Mouse (Mus musculus) intestine, embryonic 14.5 days (tissue): ENCODE measurements around the gene Fndc3b. TPM values are rescaled to one million over a fixed set of nuclear protein-coding genes. Genes with fewer than 3 reads are reported as not detected.

Experiments used
- ATAC-seq: fragments of 200-750 bp; cut with Nextera tagmentation; replicated peaks from 2 replicates; pipeline ENCODE4 v1.8.0; 2017; ENCODE audit warnings: low read depth, moderate number of reproducible peaks, moderate TSS enrichment, moderate library complexity; ENCODE audit not compliant: low FRiP score, low TSS enrichment
- DNase-seq: peaks from one replicate; pipeline ENCODE4 v3.0.0-alpha.2; 2018; ENCODE audit warnings: low spot score
- H3K27ac ChIP-seq: fragments of 300-500 bp; sonication (generic); 2 replicates; pipeline ENCODE4 v1.5.1; 2014; ENCODE audit warnings: low read depth, mild to moderate bottlenecking, control low read depth
- H3K27me3 ChIP-seq: fragments of 300-500 bp; sonication (generic); replicated peaks from 2 replicates; pipeline ENCODE4 v1.6.1; 2014; ENCODE audit warnings: low read length, control low read depth; ENCODE audit not compliant: control insufficient read depth, insufficient read depth
- H3K36me3 ChIP-seq: fragments of 300-500 bp; sonication (generic); 2 replicates; pipeline ENCODE4 v1.6.1; 2014; ENCODE audit warnings: low read length, control low read depth; ENCODE audit not compliant: control insufficient read depth, insufficient read depth
- H3K4me1 ChIP-seq: fragments of 300-500 bp; sonication (generic); replicated peaks from 2 replicates; pipeline ENCODE4 v1.6.1; 2014; ENCODE audit warnings: low read length, control low read depth, mixed read lengths; ENCODE audit not compliant: control insufficient read depth, insufficient read depth
- H3K4me2 ChIP-seq: fragments of 300-500 bp; sonication (generic); 2 replicates; pipeline ENCODE4 v1.6.1; 2014; ENCODE audit warnings: low read length
- H3K4me3 ChIP-seq: fragments of 300-500 bp; sonication (generic); 2 replicates; pipeline ENCODE4 v1.5.1; 2014; ENCODE audit warnings: low read depth, low read length, control low read depth, mixed read lengths
- H3K9ac ChIP-seq: fragments of 300-500 bp; sonication (generic); 2 replicates; pipeline ENCODE4 v1.6.1; 2014; ENCODE audit warnings: mild to moderate bottlenecking, low read length
- H3K9me3 ChIP-seq: fragments of 300-500 bp; sonication (generic); 2 replicates; pipeline ENCODE4 v1.6.1; 2016; ENCODE audit warnings: low read length, control low read depth; ENCODE audit not compliant: control insufficient read depth
- WGBS: fragments of 180-500 bp; shearing (Covaris S2); extraction: QIAGEN DNeasy Blood & Tissue Kit; methylation state at CpG from one replicate; pipeline ENCODE4 v1.1.7; 2014; 5-methylcytosine and 5-hydroxymethylcytosine counted together
- polyA plus RNA-seq: library from polyadenylated mRNA; unstranded; fragments of >200 nt; fragmentation: Nextera tagmentation; extraction: Ambion mirVana; gene quantifications from 2 replicates; pipeline ENCODE4 v1.2.1, GENCODE M21; 2014

Gene Fndc3b
- polyA plus RNA-seq, 1 experiment from 2014 or later = 26.1 TPM

DNA sequence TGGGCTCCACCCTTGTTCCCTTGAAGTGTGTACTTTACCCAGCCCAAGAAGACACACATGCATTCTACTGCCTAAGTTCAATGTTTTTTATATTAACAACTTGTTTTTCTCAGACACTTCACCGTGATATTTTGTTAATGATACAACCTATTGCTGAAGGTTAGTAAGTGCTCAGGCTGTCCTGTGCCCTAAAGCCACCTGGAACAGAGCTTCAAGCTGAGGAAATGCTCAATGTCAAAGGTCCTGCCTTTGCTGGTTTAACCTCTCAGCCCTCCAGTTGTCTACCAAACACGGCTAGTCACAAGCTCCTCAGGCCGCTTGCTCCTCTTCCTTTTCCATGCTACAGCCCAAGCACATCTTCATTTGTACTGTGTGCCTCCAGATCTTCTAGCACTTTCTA, 157.3 kb downstream of the Fndc3b start:
- Histone ChIP-seq H3K27ac (no peak overlapping the region), H3K4me2 (no peak overlapping the region), H3K4me1 (no peaks in the 10 kb centered on the region), H3K4me3 (no peak overlapping the region), H3K36me3 (peaks cover 25% of the 10 kb centered on the region), H3K9ac (no peak overlapping the region), H3K9me3 (no peaks in the 10 kb centered on the region), H3K27me3 (no peaks in the 10 kb centered on the region)
- no peak for ATAC-seq
- WGBS = 84% methylated on average over 3 of the region's 3 CpGs
- DNase-seq = no peak

DNA sequence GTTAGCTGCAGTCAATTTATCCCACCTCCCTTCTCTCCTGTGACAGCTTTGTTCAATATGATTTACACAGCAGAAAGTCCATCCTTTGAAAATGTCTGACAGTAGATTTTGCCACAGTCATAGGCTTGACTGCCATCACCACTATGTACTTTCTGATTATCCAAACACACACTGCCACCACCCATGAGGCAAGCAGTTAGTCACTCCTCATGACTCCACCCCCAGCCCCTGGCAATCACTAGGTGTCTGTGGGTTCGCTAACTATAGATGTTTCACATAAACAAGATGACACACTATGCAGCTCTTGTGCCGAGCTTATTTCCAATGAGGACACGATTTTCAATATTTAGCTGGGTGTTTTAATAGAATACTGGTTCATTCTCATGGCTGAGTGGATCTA, 160.1 kb downstream of the Fndc3b start:
- no peak for ATAC-seq
- no peak overlapping the region for H3K4me3 ChIP-seq

DNA sequence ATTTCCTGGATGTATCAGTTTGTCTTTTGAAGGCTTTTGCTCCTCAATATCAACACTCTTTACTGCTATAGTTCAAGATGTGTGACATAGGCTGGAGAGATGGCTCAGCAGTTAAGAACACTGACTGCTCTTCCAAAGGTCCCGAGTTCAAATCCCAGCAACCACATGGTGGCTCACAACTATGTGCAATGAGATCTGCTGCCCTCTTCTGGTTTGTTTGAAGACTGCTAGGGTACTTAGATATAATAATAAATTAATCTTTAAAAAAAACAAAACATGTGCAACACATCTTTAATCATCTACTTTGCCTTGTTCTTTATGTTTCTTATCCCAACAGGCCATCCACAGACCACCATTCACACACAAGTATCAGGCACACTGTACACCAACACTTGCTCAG, 160.7 kb downstream of the Fndc3b start:
- ATAC-seq (no peak), DNase-seq (no peak)
- H3K4me1 ChIP-seq = no peaks in the 10 kb centered on the region

More for the DNA sequence above, 160.1 kb downstream of the Fndc3b start:
- H3K27ac ChIP-seq = no peak overlapping the region
- H3K27me3 ChIP-seq = no peaks in the 10 kb centered on the region
- peaks cover 25% of the 10 kb centered on the region for H3K36me3 ChIP-seq
- H3K4me1 ChIP-seq = no peaks in the 10 kb centered on the region
- WGBS = 80% methylated on average over 3 of the region's 3 CpGs
- H3K4me2 ChIP-seq = no peak overlapping the region
- H3K9ac ChIP-seq = no peak overlapping the region
- no peaks in the 10 kb centered on the region for H3K9me3 ChIP-seq
- DNase-seq = no peak

DNA sequence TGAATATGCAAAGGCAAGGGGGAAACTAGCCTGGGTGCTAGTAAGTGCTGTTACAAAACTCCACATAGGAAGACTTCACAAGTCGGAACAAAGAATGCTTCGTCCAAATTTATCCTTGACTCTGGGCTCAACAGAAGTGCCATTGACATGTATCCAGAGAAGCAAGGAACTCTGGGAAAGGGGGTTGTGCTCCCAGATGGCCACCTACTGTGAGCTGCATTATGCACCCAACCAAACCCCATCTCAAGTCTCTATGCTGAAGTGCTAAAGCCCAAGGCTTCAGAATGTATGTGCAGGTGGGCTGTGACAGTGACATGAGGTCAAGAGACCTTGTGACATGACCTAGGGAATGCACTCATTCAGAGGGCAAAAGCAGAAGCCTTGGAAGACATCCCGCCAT, 165.5 kb downstream of the Fndc3b start:
- Histone ChIP-seq H3K4me3 (no peak overlapping the region), H3K9me3 (no peaks in the 10 kb centered on the region), H3K9ac (no peak overlapping the region), H3K27ac (no peak overlapping the region), H3K27me3 (no peaks in the 10 kb centered on the region), H3K4me2 (no peak overlapping the region), H3K36me3 (peaks cover 15% of the 10 kb centered on the region), H3K4me1 (no peaks in the 10 kb centered on the region)
- ATAC-seq (no peak), DNase-seq (no peak)
- 91% methylated on average over 3 of the region's 3 CpGs for WGBS

More for the DNA sequence above, 160.7 kb downstream of the Fndc3b start:
- Histone ChIP-seq H3K9ac (no peak overlapping the region), H3K27me3 (no peaks in the 10 kb centered on the region), H3K4me2 (no peak overlapping the region), H3K36me3 (peaks cover 19% of the 10 kb centered on the region), H3K27ac (no peak overlapping the region), H3K4me3 (no peak overlapping the region), H3K9me3 (no peaks in the 10 kb centered on the region)
- 86% methylated on average over 1 of the region's 1 CpGs for WGBS

DNA sequence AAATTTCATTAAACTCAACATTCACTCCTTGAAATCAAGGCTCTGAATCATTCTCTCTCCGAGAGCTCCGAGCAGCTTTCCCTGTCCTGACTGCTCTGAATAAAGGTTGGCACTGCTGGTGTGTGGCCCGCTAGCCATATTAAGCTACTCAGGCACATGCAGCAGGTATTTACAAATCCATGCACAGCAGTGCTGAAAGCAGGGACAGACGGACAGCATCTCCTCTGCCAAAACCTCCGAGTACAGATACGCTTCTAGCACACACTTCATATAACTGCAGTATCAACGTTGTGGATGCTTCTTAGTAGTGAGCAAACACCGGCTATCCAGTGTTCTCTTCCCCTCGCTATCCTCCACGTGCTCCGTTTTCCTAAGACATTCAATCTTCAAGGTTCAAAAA, 167.0 kb downstream of the Fndc3b start:
- Histone ChIP-seq H3K9me3 (no peaks in the 10 kb centered on the region), H3K36me3 (peaks cover 14% of the 10 kb centered on the region), H3K9ac (no peak overlapping the region), H3K4me3 (no peak overlapping the region), H3K4me1 (no peaks in the 10 kb centered on the region), H3K4me2 (no peak overlapping the region), H3K27me3 (no peaks in the 10 kb centered on the region), H3K27ac (no peak overlapping the region)
- ATAC-seq (no peak), DNase-seq (no peak)
- 94% methylated on average over 11 of the region's 11 CpGs for WGBS

DNA sequence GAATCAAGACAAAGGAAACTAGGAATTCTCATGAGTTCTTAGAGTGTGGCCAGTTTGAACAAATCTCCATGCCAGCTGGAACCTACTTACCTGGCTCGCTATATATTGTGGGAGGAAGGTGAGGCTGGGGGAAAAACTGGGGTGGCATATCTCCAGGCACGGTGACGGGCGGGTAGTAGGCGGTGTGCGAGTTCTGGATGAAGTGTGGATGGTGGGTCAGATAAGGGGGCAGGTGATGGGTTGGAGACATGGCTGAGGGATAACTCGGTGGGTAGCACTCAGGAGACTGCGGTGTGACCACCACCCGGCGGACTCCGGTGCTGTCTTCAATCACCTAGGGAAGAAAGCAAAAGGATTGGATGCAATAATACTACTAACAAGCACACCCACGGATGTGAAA, 169.3 kb downstream of the Fndc3b start:
- peaks cover 32% of the 10 kb centered on the region for H3K36me3 ChIP-seq
- no peaks in the 10 kb centered on the region for H3K4me1 ChIP-seq
- WGBS = 94% methylated on average over 12 of the region's 12 CpGs
- no peak for DNase-seq
- no peaks in the 10 kb centered on the region for H3K9me3 ChIP-seq
- no peaks in the 10 kb centered on the region for H3K27me3 ChIP-seq
- no peak overlapping the region for H3K27ac ChIP-seq
- no peak overlapping the region for H3K4me3 ChIP-seq
- no peak overlapping the region for H3K9ac ChIP-seq
- H3K4me2 ChIP-seq = no peak overlapping the region
- no peak for ATAC-seq

DNA sequence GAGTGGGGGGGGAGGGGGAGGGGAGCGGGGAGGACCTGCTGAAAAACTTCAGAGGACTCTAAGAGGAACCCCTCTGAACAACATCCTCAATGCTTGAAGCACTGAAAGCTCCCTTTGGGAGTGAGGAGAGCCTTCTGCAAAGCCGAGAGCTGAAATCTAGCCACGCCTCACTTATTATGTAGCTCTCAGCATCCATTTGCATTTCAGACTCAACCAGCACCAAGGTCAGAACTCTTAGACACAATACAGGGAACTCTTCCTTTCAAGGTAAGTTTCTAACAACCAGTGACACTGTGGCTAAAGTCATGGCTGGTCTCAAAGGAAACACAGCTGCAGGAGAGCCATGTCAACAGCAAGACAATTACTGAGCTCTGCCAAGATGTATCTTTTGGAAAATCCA, 169.9 kb downstream of the Fndc3b start:
- ATAC-seq (no peak), DNase-seq (no peak)
- H3K27me3 ChIP-seq = no peaks in the 10 kb centered on the region
- H3K9me3 ChIP-seq = no peaks in the 10 kb centered on the region
- no peaks in the 10 kb centered on the region for H3K4me1 ChIP-seq
- H3K9ac ChIP-seq = no peak overlapping the region
- peaks cover 37% of the 10 kb centered on the region for H3K36me3 ChIP-seq
- WGBS = 98% methylated on average over 3 of the region's 3 CpGs
- H3K4me3 ChIP-seq = no peak overlapping the region
- no peak overlapping the region for H3K27ac ChIP-seq
- no peak overlapping the region for H3K4me2 ChIP-seq

DNA sequence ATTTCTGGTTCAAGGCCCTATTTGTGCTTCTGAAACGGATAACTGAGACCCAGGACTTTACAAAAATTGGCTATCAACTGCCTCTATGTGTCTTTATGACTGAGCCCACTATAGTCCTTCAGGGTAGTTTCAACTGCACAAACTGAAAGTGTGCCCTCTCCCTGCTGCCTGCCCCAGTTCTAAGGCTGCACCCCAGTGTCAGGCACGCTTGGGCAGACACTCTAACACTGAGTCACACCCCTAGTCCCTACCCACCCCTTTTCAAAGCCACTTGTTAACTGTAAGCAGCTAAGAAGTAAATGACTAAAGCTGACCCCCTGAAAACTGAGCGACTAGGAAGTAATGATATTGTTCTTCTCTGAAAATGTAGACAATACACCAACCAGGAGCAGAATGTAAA, 176.9 kb downstream of the Fndc3b start:
- peaks cover 62% of the 10 kb centered on the region for H3K36me3 ChIP-seq
- H3K4me1 ChIP-seq = no peaks in the 10 kb centered on the region
- H3K9ac ChIP-seq = no peak overlapping the region
- 83% methylated on average over 3 of the region's 3 CpGs for WGBS
- no peak overlapping the region for H3K4me2 ChIP-seq
- ATAC-seq (no peak), DNase-seq (no peak)
- no peaks in the 10 kb centered on the region for H3K27me3 ChIP-seq
- no peaks in the 10 kb centered on the region for H3K9me3 ChIP-seq
- H3K4me3 ChIP-seq = no peak overlapping the region
- no peak overlapping the region for H3K27ac ChIP-seq

DNA sequence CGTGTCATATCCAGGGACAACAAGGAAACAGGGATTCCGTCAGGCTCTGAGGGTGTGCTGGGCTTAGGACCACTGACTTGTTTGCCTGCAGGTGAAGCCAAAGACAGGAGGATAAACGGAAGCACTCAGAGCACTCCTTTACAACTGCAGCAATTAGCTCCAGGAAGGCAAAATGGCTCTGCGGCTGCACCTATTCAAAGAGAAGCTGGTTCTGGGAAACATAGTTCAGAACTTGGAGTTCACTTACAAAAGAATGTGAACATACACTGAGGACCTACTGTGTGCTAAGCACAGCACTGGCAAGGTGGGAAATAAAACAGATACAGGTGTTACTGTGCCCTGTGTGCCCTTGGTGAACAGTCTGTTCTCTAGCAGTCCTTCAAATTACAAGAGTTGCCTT, 177.4 kb downstream of the Fndc3b start:
- WGBS = 83% methylated on average over 4 of the region's 4 CpGs
- Histone ChIP-seq H3K36me3 (peaks cover 63% of the 10 kb centered on the region), H3K4me1 (no peaks in the 10 kb centered on the region), H3K4me2 (no peak overlapping the region), H3K4me3 (no peak overlapping the region), H3K27me3 (no peaks in the 10 kb centered on the region), H3K9ac (no peak overlapping the region), H3K9me3 (no peaks in the 10 kb centered on the region), H3K27ac (no peak overlapping the region)
- DNase-seq = no peak
- no peak for ATAC-seq
